Mouse (Mus musculus): ENCODE data around the gene Atp5e.

The Atp5e gene

DNA sequence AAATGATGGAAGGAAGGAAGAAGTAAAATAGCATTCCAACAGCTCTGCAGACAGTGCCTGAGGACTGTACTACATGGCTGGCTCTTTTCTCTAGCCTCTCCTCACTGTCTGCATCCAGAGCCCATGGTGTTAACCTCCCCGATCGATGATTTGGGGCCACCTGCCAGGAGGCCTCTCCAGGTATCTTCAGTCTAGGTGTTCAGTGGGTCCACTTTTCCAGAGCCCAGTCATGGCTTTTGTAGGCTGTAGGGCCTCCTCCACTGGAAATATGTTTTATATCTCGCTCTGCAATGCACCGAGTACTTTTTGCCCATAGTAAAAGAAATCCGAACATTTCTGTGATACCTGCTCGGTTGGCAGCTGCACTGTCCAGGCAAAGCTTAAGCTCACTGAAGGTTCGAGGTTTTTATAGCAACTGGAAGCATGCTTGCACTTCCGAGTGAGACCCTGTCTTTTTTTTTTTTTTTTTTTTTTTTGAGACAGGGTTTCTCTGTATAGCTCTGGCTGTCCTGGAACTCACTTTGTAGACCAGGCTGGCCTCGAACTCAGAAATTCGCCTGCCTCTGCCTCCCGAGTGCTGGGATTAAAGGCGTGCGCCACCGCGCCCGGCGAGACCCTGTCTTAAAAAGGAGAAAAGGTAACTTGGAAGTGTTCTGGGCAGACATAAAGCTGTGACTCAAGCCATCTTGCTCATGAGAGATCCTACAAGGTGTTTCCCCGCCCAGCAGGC is 48.7 kb downstream of the Atp5e start:
- no peak for DNase-seq (ENCODE audit: low read depth, low spot score)

DNA sequence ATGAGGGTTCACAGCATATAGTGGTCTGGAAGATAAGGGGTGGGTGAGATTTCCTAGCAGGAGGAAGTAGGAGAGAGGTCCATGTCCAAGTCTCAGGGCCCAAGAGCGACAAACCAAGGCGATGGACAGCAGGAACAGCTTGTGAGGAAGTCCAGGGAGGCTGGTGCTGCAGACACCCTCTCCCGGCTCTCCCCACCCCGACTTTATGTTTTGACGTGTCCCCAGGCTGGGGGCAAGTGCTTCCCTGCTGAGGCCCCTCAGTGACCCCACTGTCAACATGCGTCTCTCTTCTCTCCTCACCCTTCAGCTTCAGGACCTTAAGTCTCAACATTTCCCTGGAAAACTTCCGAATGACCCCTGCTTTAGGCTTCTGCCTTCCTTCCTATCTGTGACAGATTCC is 50.8 kb downstream of the Atp5e start:
- DNase-seq (ENCODE audit: low read depth, low spot score), result no peak

Data from skeletal muscle tissue, adult 2 months (tissue).